Mouse (Mus musculus) limb, embryonic 13.5 days (tissue): ENCODE data around the gene Hspb9. TPM values are rescaled to one million over a fixed set of nuclear protein-coding genes. Genes with fewer than 3 reads are reported as not detected.
A peak's percentile ranks its signal among the peaks of the same experiment; 100 is the strongest.

ENCODE experiments used
- ATAC-seq: fragments of 200-750 bp; cut with Nextera tagmentation; 2 replicates; pipeline ENCODE4 v1.8.0; 2017; ENCODE audit warnings: low read depth, moderate number of reproducible peaks, moderate TSS enrichment; ENCODE audit not compliant: low FRiP score
- H3K27ac ChIP-seq: fragments of 300-500 bp; sonication (generic); 2 replicates; pipeline ENCODE4 v1.5.1; 2015; ENCODE audit warnings: inconsistent platforms, mild to moderate bottlenecking, moderate library complexity
- H3K27me3 ChIP-seq: fragments of 300-500 bp; sonication (generic); 2 replicates; pipeline ENCODE4 v1.6.1; 2015; ENCODE audit warnings: mild to moderate bottlenecking, inconsistent platforms
- H3K36me3 ChIP-seq: fragments of 300-500 bp; sonication (generic); 2 replicates; pipeline ENCODE4 v1.6.1; 2015; ENCODE audit warnings: inconsistent platforms, mild to moderate bottlenecking, moderate library complexity
- H3K4me1 ChIP-seq: fragments of 300-500 bp; sonication (generic); 2 replicates; pipeline ENCODE4 v1.6.1; 2015; ENCODE audit warnings: inconsistent platforms
- H3K4me2 ChIP-seq: fragments of 300-500 bp; sonication (generic); replicated peaks from 2 replicates; pipeline ENCODE4 v1.6.1; 2015; ENCODE audit warnings: inconsistent platforms, mild to moderate bottlenecking, moderate library complexity
- H3K4me3 ChIP-seq: fragments of 300-500 bp; sonication (generic); 2 replicates; pipeline ENCODE4 v1.5.1; 2015; ENCODE audit warnings: moderate library complexity, mild to moderate bottlenecking, inconsistent platforms
- H3K9ac ChIP-seq: fragments of 300-500 bp; sonication (generic); 2 replicates; pipeline ENCODE4 v1.6.1; 2015; ENCODE audit warnings: mild to moderate bottlenecking, inconsistent platforms
- H3K9me3 ChIP-seq: fragments of 300-500 bp; sonication (generic); 2 replicates; pipeline ENCODE4 v1.6.1; 2016; ENCODE audit warnings: inconsistent platforms
- WGBS: fragments of 180-500 bp; shearing (Covaris S2); methylation state at CpG from one replicate; pipeline ENCODE4 v1.1.7; 2015; 5-methylcytosine and 5-hydroxymethylcytosine counted together
- polyA plus RNA-seq: library from polyadenylated mRNA; unstranded; fragments of >200 nt; fragmentation: Nextera tagmentation; extraction: Ambion mirVana; gene quantifications from 2 replicates; pipeline ENCODE4 v1.2.1, GENCODE M21; 2015

Hspb9 gene
- polyA plus RNA-seq, 1 experiment from 2014 or later: not detected

DNA sequence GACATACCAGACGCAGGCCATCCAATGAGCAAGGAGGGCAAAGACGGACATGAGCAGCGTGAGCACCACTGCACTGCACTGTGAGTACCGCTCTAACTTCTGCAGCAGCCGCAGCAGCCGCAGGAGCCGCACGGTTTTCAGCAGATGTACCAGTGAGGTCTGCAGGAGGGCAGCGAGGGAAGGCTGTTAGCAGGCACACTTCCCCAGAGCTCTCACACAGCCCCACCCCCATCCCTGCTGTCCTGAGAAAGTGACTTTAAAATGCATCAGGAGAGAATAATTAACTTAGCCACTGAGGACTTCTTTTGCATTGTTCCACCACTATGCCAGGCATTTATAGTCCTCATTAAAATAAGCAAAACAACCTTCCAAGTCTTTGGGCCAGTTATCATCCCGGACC is 38.6 kb downstream of the Hspb9 start:
- WGBS: 34% methylated on average over 10 of the region's 10 CpGs
- H3K4me1 ChIP-seq: no peaks in the 10 kb centered on the region
- H3K9ac ChIP-seq: peak overlapping the region; percentile 25; the same call in 1 of the 2 replicates
- H3K4me3 ChIP-seq: no peak overlapping the region
- no peak overlapping the region for H3K4me2 ChIP-seq
- H3K36me3 ChIP-seq: no peaks in the 10 kb centered on the region
- ATAC-seq: no peak
- peaks cover 72% of the 10 kb centered on the region for H3K27me3 ChIP-seq
- H3K9me3 ChIP-seq: no peaks in the 10 kb centered on the region
- H3K27ac ChIP-seq: no peak overlapping the region

GRCm38 (mm10) chr11:100754021-100754692 is 40.5 kb downstream of the Hspb9 start:
- Histone ChIP-seq H3K27me3 (peaks cover 73% of the 10 kb centered on the region), H3K4me2 (no peak overlapping the region), H3K4me3 (no peak overlapping the region), H3K4me1 (peaks cover 3% of the 10 kb centered on the region), H3K27ac (no peak overlapping the region), H3K9ac (no peak overlapping the region), H3K9me3 (no peaks in the 10 kb centered on the region), H3K36me3 (no peaks in the 10 kb centered on the region)
- 89% methylated on average over 12 of the region's 12 CpGs for WGBS
- no peak for ATAC-seq

DNA sequence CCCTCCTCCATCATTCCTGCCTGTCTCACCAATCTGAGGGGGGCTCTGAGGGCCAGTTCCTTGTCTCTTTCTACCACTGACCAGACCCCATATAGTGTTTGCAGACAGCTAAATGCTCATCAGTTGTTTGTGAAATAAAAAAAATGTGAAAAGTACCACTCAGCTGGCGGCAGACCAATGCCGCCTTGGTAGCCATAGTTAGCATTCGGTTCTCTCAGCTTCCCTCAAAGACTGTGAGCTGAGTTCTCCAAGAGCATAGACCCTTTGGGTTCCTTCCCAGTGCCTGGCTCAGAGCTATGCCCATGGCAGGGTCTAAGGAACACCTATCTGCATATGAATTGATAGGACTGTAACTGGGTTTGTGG is 41.0 kb downstream of the Hspb9 start:
- 92% methylated on average over 3 of the region's 3 CpGs for WGBS
- Histone ChIP-seq H3K4me2 (no peak overlapping the region), H3K27me3 (peaks cover 73% of the 10 kb centered on the region), H3K4me3 (no peak overlapping the region), H3K9ac (no peak overlapping the region), H3K36me3 (no peaks in the 10 kb centered on the region), H3K27ac (no peak overlapping the region), H3K4me1 (peaks cover 8% of the 10 kb centered on the region), H3K9me3 (no peaks in the 10 kb centered on the region)
- no peak for ATAC-seq

- H3K36me3 ChIP-seq: no peaks in the 10 kb centered on the region
- WGBS: 64% methylated on average over 6 of the region's 6 CpGs
- peaks cover 81% of the 10 kb centered on the region for H3K27me3 ChIP-seq
- H3K9me3 ChIP-seq: no peaks in the 10 kb centered on the region
- no peak overlapping the region for H3K9ac ChIP-seq
- no peak overlapping the region for H3K4me3 ChIP-seq
- no peak overlapping the region for H3K4me2 ChIP-seq
- H3K4me1 ChIP-seq: peaks cover 13% of the 10 kb centered on the region
- no peak overlapping the region for H3K27ac ChIP-seq
- ATAC-seq: no peak
Observed at GRCm38 (mm10) chr11:100756476-100756875, 42.8 kb downstream of the Hspb9 start.

- Histone ChIP-seq H3K27me3 (peaks cover 82% of the 10 kb centered on the region), H3K4me3 (no peak overlapping the region), H3K4me1 (peaks cover 19% of the 10 kb centered on the region), H3K9ac (no peak overlapping the region), H3K4me2 (no peak overlapping the region), H3K36me3 (no peaks in the 10 kb centered on the region), H3K9me3 (no peaks in the 10 kb centered on the region), H3K27ac (no peak overlapping the region)
- no peak for ATAC-seq
- 87% methylated on average over 12 of the region's 12 CpGs for WGBS
Observed at GRCm38 (mm10) chr11:100757566-100757965, 43.9 kb downstream of the Hspb9 start.

DNA sequence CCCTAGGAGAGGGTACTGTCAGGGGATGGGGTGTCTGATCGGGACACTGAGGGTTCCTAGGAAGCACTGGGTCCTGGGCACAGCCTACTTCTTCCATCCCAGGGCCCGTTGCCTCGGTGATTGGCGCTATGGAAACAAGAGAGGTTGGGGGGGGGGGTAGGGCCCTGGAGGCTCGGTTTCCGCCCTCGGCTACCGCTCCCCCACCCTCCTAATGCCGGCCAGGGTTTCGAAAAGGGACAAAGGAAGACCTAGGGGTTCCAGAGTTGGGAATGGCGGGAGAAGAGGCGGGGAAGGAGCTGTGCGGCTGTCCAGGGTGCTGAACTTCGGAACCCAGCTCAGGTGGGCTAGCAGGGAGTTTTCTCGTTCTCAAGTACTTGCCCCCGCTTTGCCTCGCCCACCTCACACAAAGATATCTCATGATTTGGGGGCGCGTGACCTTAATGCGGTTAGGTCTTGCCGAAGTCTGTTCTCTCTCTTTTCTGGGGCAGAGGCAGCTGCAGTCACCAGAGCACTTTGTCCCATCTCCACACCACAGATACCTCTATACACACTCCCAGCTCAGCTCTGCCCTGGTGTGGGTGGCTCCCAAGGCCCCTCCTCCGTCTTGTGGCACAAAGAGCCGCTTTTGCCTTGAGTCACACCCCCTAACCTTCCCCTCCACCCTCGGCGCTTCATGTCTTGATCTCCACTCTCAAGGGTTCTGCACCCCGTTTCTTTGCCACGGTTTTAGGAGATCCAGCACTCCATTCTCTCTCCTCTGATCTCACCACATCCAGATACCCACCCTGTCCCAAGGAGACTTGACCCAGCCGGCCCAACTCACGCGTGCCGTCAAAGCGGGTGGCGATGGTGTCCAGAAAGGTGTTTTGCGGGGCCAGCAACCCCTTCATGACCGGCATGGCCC is 45.3 kb downstream of the Hspb9 start:
- H3K4me1 ChIP-seq: peaks cover 19% of the 10 kb centered on the region
- ATAC-seq: no peak; the same call in 1 of the 2 replicates
- peak overlapping the region; percentile 32 for H3K4me3 ChIP-seq
- H3K9ac ChIP-seq: no peak overlapping the region
- no peak overlapping the region for H3K27ac ChIP-seq
- H3K36me3 ChIP-seq: no peaks in the 10 kb centered on the region
- H3K27me3 ChIP-seq: peaks cover 84% of the 10 kb centered on the region
- H3K4me2 ChIP-seq: peak overlapping the region; percentile 59
- H3K9me3 ChIP-seq: no peaks in the 10 kb centered on the region
- WGBS: 2% methylated on average over 35 of the region's 35 CpGs

DNA sequence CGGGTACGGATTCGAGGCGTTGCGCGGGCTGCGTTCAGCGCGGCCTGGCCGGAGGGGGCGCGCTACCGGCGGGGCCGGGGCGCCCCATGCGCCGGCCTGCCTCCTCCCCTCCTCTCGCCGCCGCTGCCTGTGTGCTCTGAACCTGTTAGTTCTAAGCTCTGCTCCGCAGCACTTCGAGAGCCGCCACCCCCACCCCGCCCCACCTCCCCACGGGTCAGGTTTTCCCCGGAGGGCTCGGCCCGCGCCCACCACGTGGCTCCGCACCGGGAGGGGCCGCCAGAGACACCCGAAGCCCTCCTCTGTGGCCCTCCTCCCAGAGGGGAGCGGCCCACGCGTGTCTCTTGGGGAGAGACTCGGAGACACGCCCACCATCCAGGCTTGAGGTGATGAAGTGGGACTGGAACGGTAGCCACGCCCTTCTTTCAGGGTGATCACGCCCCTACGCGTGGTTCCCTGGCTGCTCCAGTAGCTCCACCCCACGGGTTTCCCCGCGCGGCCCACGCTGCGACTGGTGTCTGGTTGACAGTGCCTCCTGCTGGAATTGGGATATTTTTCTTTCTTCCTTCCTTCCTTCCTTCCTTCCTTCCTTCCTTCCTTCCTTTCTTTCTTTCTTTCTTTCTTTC is 46.1 kb downstream of the Hspb9 start, which contains the start of gene Kcnh4:
Gene Kcnh4 (minus strand): TSS at position 332 of the 623 bp plus-strand sequence.
- under 1% methylated on average over 51 of the region's 51 CpGs for WGBS
- peaks cover 78% of the 10 kb centered on the region for H3K27me3 ChIP-seq
- peak within 1 kb of the TSS; percentile 59 for H3K4me2 ChIP-seq
- no peak within 1 kb of the TSS for H3K27ac ChIP-seq
- H3K4me3 ChIP-seq: peak within 1 kb of the TSS; percentile 32
- H3K4me1 ChIP-seq: peaks cover 19% of the 10 kb centered on the region
- no peak within 1 kb of the TSS for H3K9ac ChIP-seq
- ATAC-seq: no peak; the same call in 1 of the 2 replicates
- no peaks in the 10 kb centered on the region for H3K9me3 ChIP-seq
- no peaks in the 10 kb centered on the region for H3K36me3 ChIP-seq

DNA sequence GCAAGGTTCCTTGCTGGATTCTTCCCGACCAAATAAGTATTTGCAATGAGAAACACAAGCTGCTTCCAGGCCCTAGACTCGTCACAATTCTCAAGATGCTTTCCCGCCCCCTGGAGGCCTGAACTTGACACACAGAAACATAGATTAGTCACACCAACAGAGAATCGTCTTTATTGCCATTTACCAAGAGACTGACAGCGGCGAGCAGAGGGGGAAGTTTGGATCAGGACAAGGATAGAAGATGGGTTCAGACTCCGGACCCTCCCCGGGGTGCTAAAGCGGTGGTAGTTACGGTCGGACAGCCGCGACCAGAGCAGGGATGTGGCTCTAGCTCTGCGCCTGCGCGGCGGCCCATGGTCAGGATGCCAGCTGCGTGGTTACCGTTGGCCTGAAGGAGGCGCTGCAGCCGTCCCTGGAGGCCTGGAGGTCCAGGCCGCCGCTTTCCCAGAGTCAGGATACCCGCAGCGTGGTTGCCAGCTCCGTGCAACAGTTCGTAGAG is 47.9 kb downstream of the Hspb9 start:
- Histone ChIP-seq H3K27ac (no peak overlapping the region), H3K9ac (peak overlapping the region; percentile 27), H3K4me3 (peak overlapping the region; percentile 42)

GRCm38 (mm10) chr11:100762831-100763230 is 49.2 kb downstream of the Hspb9 start, which contains the start of gene Hcrt:
Gene Hcrt, minus strand, starts transcription at chr11:100762931.
- no peak for ATAC-seq
- Histone ChIP-seq H3K27ac (no peak within 1 kb of the TSS), H3K4me3 (peak within 1 kb of the TSS; percentile 42), H3K9me3 (no peaks in the 10 kb centered on the region), H3K27me3 (peaks cover 57% of the 10 kb centered on the region), H3K9ac (peak within 1 kb of the TSS; percentile 27), H3K4me2 (peak within 1 kb of the TSS; percentile 67), H3K36me3 (no peaks in the 10 kb centered on the region), H3K4me1 (peaks cover 19% of the 10 kb centered on the region)
- WGBS: 85% methylated on average over 7 of the region's 7 CpGs

More for the DNA sequence above, 47.9 kb downstream of the Hspb9 start:
- Histone ChIP-seq H3K36me3 (no peaks in the 10 kb centered on the region), H3K4me1 (peaks cover 19% of the 10 kb centered on the region), H3K27me3 (peaks cover 67% of the 10 kb centered on the region), H3K4me2 (peak overlapping the region; percentile 67), H3K9me3 (no peaks in the 10 kb centered on the region)
- ATAC-seq: no peak; the same call in 1 of the 2 replicates
- under 1% methylated on average over 27 of the region's 27 CpGs for WGBS
